Mouse (Mus musculus) adrenal gland, postnatal 4 days (tissue): ENCODE measurements around the gene Eipr1. TPM values are rescaled to one million over a fixed set of nuclear protein-coding genes. Genes with fewer than 3 reads are reported as not detected.

Experiments used
- DNase-seq, 2 experiments: peaks; one replicate each; pipeline ENCODE4 v3.0.0; 2021 to 2022; ENCODE audit warnings: low spot score in 2 of 2, mixed read lengths in 2 of 2
- total RNA-seq, 2 experiments: library from RNA; stranded (reverse); gene quantifications; 2 replicates each; pipeline ENCODE4 v1.2.3; 2021

Gene Eipr1
- total RNA-seq, 2 experiments from 2014 or later = 21.0 to 21.1 TPM

- DNase-seq = no peak
Observed at GRCm38 (mm10) chr12:28773815-28774214, 22.2 kb downstream of the Eipr1 start.

- DNase-seq = no peak
Observed at GRCm38 (mm10) chr12:28775120-28775519, 23.5 kb downstream of the Eipr1 start.

DNA sequence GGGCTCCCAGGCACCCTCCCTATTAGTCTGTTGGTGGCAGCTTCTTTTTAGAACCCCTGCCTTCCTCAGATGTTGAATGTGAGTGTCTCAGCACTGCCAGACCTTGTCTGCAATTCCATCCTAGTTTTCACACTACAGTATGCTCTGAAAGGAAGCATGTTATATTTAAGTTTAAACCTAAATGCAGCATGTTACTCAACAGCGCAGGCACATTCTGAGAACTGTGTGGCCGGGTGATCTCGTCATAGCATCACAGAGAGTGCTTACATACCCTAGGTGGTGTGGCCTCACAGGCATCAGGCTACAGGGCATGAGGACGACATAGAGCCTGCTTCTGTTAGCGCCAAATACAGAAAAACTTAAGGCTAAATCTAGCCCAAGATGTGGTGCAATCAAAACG lies 24.0 kb downstream of the Eipr1 start:
- DNase-seq = no peak

DNA sequence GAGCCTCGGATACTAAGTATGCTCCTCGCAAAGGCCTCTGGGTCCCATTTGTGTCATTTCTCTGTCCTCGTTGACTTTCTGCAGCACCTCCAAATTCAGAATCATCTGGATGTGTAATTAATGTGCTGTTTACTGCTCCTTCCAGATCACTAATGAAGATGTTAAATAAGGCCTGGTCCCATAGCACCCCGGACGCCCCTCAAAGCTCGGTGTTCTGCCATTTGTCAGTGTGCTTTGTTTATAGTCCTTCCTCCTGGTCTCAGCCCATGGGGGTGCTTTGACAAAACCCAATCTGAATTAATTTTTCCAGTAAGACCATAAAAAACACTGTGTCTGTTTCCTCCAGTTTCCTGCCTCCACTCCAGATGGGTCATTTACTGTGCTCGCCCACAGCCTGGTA lies 28.6 kb downstream of the Eipr1 start:
- no peak for DNase-seq

DNA sequence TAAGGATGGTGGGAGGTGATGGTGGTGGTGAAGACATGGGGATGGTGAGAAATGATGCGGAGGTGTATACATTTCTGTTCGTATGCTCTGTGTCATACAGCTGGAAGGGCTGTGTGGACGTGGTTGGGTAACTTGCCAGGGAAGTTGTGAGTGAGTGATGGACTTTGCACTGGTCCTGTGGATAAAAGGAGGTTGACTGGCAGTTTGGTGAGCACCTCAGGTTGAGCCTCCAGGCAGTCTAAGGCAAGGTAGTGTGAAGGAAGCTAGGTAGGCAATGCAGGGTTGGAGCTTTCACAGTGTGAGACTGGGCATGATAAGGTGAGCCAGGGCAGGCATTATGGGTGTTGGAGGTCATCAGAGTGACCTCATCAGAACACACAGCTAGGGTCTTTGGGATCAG lies 31.0 kb downstream of the Eipr1 start:
- DNase-seq = no peak

DNA sequence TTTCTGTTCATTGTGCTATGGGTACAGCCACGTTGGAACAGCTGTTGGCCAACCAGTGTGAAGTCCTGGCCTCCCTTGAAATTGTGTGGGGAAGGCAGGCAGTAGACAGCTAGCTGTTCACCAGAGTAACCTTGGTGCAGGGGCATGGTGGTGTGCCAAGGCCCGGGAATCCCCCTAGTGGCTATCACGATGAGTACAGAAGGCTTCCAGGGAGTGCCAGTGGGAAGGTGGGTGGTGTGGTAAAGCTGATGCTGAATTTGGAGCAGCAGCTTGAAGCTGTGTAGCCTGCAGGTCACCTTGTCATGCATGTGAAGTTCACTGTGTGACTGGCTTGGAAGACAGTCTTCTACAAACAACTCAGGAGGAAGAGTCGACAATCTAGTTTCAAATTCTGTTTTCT lies 32.8 kb downstream of the Eipr1 start:
- peak in 1 of 2 experiments; percentile 13 for DNase-seq

GRCm38 (mm10) chr12:28784864-28785263 lies 33.3 kb downstream of the Eipr1 start:
- no peak for DNase-seq

GRCm38 (mm10) chr12:28785299-28785698 lies 33.7 kb downstream of the Eipr1 start:
- no peak for DNase-seq

GRCm38 (mm10) chr12:28786310-28786709 lies 34.7 kb downstream of the Eipr1 start:
- no peak for DNase-seq

GRCm38 (mm10) chr12:28792613-28793012 lies 41.0 kb downstream of the Eipr1 start:
- DNase-seq = no peak

GRCm38 (mm10) chr12:28793715-28794114 lies 42.1 kb downstream of the Eipr1 start:
- DNase-seq = no peak

- no peak for DNase-seq
Observed at GRCm38 (mm10) chr12:28795041-28795440, 43.4 kb downstream of the Eipr1 start.

- DNase-seq = no peak
Observed at GRCm38 (mm10) chr12:28796881-28797420, 45.3 kb downstream of the Eipr1 start.

- DNase-seq = no peak
Observed at GRCm38 (mm10) chr12:28799798-28800411, 48.3 kb downstream of the Eipr1 start.

- no peak for DNase-seq
Observed at GRCm38 (mm10) chr12:28800423-28800822, 48.8 kb downstream of the Eipr1 start.

DNA sequence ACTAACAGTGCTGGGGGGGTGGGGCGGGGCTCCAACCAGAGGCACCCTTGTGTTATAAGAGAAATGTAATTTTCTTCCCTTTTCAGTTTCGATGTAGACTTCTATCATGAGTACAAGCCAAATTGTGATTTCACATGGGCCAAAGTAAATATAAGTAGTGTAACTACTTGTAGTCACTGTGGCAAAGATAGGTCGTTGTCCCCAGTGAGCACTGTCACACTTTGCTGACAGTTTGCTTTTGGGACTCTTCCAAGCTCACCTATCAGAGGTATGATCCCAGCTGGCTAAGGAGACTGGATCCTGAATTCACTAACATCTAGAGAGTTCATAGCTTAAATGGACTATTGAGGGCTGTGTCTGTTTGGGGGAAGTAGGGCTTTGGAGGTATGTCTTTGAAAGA lies 49.3 kb downstream of the Eipr1 start:
- DNase-seq = no peak

DNA sequence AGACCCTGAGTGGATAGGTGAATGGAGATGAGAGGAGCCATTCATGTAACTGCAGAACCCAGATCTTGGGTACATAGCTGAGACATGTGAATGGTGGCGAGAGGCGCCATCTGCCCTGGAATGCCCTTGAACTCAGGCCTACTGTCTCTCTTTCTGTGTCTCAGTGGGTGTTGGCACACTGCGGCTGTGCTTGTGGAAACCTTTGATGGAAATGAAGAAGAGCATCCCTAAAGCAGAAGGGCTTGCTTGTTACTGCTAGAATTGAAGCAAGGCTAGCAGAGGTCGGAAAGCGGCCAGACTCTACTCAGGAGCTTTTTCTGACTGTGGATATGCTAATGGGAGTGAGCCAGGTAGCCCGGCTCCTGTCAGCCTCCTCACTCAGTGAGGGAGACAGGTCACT lies 50.1 kb downstream of the Eipr1 start:
- no peak for DNase-seq

GRCm38 (mm10) chr12:28803043-28803442 lies 51.4 kb downstream of the Eipr1 start:
- DNase-seq = no peak

DNA sequence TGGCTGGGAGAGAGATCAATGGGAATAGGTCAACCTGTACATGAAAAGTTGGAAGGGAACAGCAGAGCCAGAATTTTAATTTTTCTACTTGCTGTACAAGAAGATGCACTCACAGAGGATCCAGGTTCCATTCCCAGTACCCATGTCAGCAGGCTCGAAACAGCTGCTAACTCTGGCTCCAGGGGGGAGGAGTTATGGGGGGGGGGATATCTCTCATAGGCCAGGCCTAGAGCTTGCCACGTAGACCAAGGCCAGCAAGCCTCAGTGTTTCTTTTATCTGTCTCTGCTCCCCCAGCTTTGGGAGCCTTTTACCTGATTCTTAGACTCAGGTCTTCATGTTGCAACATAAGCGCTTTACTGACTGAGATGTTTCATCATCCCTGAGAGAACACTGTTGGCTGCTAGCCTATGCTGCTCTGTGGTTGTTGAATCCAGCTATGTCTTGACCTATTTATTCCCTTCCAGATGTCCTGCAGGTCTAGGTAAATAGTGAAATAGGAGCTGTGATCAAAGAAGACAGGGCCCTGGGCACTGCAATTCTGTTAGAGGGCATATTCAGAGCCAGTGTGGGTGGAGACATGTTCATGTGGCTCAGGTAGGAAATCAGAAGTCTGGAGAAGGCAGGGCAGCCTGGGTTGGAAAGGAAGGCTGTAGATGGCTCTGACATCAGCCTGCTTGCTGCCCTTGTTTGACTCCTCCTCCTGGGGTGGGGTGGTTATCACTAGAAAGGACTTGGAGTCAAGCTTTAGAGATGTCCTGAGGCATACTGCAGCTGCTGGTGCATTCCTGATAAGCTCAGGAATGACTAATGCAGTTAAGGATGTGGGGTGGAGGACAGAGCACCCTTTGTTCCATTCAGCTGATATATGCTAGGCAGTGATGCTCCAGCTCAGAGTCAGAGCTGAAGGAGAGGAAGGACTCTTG lies 53.2 kb downstream of the Eipr1 start:
- no peak for DNase-seq

DNA sequence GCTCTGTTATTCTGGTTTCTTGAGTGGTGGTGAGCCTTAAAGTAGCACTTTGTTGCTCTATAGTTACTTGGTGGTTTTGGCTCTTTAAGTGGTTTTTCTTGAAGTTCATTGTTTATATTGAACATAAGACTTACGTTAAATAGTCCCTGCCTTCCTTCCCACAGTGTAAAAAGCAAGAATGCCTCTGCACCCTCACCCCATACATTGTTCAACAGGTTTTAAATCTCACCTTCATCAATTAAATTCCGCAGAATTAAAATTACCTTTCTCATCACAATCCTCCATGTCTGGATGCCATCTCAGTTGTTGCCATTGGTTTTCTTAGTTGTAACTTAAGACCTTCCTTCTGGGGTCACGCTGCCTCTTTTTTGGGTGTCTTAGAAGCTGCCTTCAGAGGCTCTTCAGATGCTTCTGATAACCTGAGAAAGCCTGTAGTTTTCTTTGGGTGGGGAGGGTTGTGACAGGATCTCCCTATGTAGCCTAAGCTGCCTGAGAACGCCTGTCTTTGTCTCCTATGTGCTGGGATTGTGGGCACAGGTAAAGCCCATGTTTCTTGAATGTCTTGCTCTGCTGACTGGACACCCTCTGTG lies 57.3 kb downstream of the Eipr1 start:
- no peak for DNase-seq

DNA sequence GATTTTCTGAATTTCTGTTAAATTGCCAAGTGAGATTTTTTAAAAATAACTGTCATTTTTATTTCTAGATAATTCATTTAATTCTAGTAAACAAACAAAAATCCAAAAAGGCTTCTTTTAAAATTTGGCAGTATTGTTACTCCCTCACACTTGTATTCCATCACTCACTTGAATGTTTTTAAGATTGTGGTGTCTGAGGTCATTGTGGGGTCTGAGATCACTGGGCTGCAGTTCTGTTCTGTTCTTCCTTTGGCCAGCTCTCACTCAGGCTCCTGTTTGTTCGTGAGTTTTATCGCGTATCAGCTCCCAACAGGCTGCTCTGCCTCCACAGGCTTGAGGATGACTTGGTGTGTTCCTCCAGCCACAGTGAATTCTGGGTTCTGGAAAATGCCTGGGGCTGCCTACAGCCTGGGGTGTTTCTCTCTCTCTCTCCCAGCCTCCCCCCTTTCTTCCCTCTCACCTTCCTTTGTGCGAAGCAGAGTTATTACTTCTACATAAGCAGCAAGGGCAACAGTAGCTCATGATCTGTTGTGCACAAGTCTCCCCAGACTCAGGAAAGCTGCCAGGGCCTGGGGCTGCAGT lies 58.2 kb downstream of the Eipr1 start:
- DNase-seq = no peak
